Mouse (Mus musculus) cortical plate, adult 2 months (tissue): Measurements from ENCODE around the gene Gorasp1. TPM values are rescaled to one million over a fixed set of nuclear protein-coding genes. Genes with fewer than 3 reads are reported as not detected.

Experiments
- H3K27ac ChIP-seq: fragments of 200-500 bp; 2 replicates; pipeline ENCODE4 v1.5.1; 2012; ENCODE audit warnings: low read length, control low read depth, inconsistent platforms; ENCODE audit not compliant: insufficient read depth
- H3K4me1 ChIP-seq: fragments of 200-500 bp; 2 replicates; pipeline ENCODE4 v1.6.1; 2011; ENCODE audit warnings: low read length; ENCODE audit not compliant: control insufficient read depth, insufficient read depth
- H3K4me3 ChIP-seq: fragments of 200-500 bp; 2 replicates; pipeline ENCODE4 v1.5.1; 2011; ENCODE audit warnings: mild to moderate bottlenecking, low read length, control low read depth; ENCODE audit not compliant: insufficient read depth
- CTCF ChIP-seq: fragments of 200-500 bp; IDR thresholded peaks from 2 replicates; pipeline ENCODE4 v1.5.1; 2011; ENCODE audit warnings: mild to moderate bottlenecking, control low read depth, low read length; ENCODE audit not compliant: insufficient read depth; ENCODE audit errors: extremely low read depth
- POLR2A ChIP-seq: fragments of 200-500 bp; IDR thresholded peaks from 2 replicates; pipeline ENCODE4 v1.6.1; 2011; ENCODE audit warnings: mild to moderate bottlenecking, low read length, control low read depth; ENCODE audit not compliant: insufficient read depth; ENCODE audit errors: extremely low read depth
- polyA plus RNA-seq: library from polyadenylated mRNA; depleted of rRNA; stranded (reverse); fragments of >200 nt; gene quantifications from 2 replicates; pipeline ENCODE4 v1.2.3, GENCODE M21; 2012; rRNA removed

The Gorasp1 gene
- 20.0 and 20.6 TPM in 2 replicates for polyA plus RNA-seq

DNA sequence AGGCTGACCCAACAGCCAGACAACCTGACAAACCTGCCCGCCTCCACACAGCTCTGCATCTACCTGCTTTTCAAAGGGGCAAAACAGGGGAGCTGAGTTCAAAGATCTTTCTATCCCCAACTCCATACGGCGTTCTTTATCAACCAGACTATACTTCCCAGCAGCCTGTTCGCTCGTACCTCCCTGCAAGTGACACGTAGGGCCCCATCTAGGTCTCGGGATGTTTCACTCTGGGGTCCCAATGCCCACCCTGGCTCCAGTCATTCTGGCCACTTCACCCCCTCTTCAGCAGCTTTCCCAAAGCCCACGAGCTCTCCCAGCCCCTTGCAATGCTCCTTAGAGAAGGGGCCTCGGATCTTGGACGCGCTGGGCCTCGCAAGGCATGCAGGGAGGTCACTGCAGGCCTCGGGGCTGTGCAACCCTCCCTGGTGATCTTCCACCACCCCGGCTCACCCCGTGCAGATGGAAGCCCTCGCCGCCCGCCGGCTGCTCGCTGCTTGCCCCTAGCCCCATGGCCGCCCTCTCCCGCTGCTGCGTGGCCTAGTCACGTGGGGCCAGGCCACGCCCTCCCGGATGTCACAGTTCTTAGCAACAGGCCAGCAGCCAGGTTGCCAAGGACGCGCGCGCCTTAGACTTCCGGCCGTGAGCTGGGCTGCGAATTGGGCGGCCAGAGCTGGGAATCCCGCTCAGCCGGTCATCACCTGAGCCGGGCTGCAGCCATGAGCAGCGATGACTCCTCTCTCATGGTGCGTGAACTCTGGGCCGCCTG lies at the start of gene Gorasp1, which contains the start of gene Ttc21a:
Gene Gorasp1 (minus strand): TSS at position 561 of the 769 bp plus-strand sequence.
Gene Ttc21a (plus strand): TSS at position 602 of the 769 bp plus-strand sequence.
- TF ChIP-seq CTCF (no peak), POLR2A (peak; percentile 84)
- peak within 1 kb of the TSS; percentile 52; the same call in 1 of the 2 replicates for H3K27ac ChIP-seq
- no peaks in the 10 kb centered on the region for H3K4me1 ChIP-seq
- H3K4me3 ChIP-seq: peak within 1 kb of the TSS; percentile 86

GRCm38 (mm10) chr9:119985881-119986574 lies 48.7 kb upstream of the Gorasp1 start:
- TF ChIP-seq CTCF (no peak), POLR2A (no peak)
- peaks cover 3% of the 10 kb centered on the region; the same call in 1 of the 2 replicates for H3K4me1 ChIP-seq
- H3K4me3 ChIP-seq: no peak overlapping the region
- H3K27ac ChIP-seq: no peak overlapping the region

DNA sequence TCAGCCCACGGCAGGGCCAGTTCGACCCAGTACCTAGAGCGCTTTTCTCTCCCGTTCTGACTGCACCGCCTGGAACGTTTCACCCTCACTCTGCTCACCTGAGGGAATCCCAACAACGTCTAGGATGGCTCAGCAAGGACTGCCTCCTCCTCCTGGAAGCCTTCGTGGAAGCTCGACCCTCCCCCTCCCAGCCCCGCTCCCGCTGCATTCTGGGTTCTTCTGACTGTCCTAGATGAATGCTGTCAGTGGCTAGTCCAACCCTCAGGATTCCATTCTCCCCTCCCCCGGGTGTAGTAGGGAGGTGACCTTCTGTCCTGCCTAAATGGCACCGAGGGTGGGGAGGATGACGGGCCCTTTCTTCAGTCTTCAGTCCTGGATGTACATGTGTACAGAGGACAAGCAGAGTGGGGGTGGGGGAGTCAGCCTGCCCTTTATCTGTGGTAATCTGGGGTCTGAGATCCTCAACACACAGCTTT lies 47.2 kb upstream of the Gorasp1 start, which contains the start of gene Csrnp1:
Gene Csrnp1 (minus strand): TSS at position 123 of the 476 bp plus-strand sequence.
- peak within 1 kb of the TSS; percentile 85 for H3K4me3 ChIP-seq
- H3K27ac ChIP-seq: peak within 1 kb of the TSS; percentile 83
- peaks cover 12% of the 10 kb centered on the region for H3K4me1 ChIP-seq
- TF ChIP-seq CTCF (no peak), POLR2A (no peak)

GRCm38 (mm10) chr9:119983585-119984535 lies 46.5 kb upstream of the Gorasp1 start:
- peak overlapping the region; percentile 83 for H3K27ac ChIP-seq

DNA sequence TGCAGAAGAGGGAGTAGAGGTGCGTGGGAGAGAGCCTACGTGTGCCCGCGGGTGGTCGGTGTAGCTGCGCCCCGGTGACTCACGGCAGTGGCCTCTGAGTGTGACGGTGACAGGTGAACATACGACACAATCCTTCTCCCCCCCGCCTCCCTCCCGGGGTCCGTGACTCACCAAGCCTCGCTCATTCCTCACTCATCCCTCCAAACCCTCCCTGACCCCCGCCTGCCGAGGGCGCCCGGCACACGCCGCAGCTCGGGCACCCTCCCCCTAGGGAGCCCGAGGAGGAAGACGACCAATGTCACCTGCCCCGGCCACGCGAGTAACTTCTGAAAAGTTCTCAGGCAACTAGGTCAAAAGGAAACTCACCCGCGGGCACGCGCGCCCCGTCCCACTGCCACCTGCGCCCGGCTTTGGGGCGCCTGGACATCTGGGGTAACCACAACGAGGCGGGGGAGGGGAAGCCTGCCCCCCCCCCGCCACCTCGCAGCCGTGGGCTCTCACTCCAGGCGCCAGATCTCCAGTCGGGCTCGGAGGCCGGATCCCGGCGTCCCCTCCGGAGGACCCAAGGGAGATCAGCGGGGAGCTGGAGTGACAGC lies 45.7 kb upstream of the Gorasp1 start:
- Histone ChIP-seq H3K27ac (peak overlapping the region; percentile 83), H3K4me3 (peak overlapping the region; percentile 85), H3K4me1 (peaks cover 23% of the 10 kb centered on the region)
- no peak for TF ChIP-seq CTCF
- TF ChIP-seq POLR2A: no peak

More at GRCm38 (mm10) chr9:119983585-119984535, 46.5 kb upstream of the Gorasp1 start:
- peak overlapping the region; percentile 85 for H3K4me3 ChIP-seq
- TF ChIP-seq CTCF (no peak), POLR2A (peak; percentile 69)
- peaks cover 16% of the 10 kb centered on the region for H3K4me1 ChIP-seq

GRCm38 (mm10) chr9:119982241-119982811 lies 45.0 kb upstream of the Gorasp1 start:
- H3K27ac ChIP-seq: peak overlapping the region; percentile 83

GRCm38 (mm10) chr9:119981183-119982179 lies 44.1 kb upstream of the Gorasp1 start:
- TF ChIP-seq POLR2A (peak; percentile 35; the same call in 1 of the 2 replicates), CTCF (no peak)
- H3K27ac ChIP-seq: peak overlapping the region; percentile 83
- H3K4me3 ChIP-seq: peak overlapping the region; percentile 85
- peaks cover 30% of the 10 kb centered on the region for H3K4me1 ChIP-seq

More at GRCm38 (mm10) chr9:119982241-119982811, 45.0 kb upstream of the Gorasp1 start:
- peak overlapping the region; percentile 85 for H3K4me3 ChIP-seq
- peaks cover 28% of the 10 kb centered on the region for H3K4me1 ChIP-seq
- TF ChIP-seq POLR2A (no peak), CTCF (peak; percentile 28)

- Histone ChIP-seq H3K4me1 (peaks cover 30% of the 10 kb centered on the region), H3K4me3 (peak overlapping the region; percentile 85; the same call in 1 of the 2 replicates), H3K27ac (peak overlapping the region; percentile 83; the same call in 1 of the 2 replicates)
- TF ChIP-seq POLR2A (no peak), CTCF (no peak)
These were observed 43.4 kb upstream of the Gorasp1 start for GRCm38 (mm10) chr9:119980770-119981182.
